Mouse (Mus musculus) heart, postnatal 4 days (tissue): ENCODE results near the gene Bcl9. TPM values are rescaled to one million over a fixed set of nuclear protein-coding genes. Genes with fewer than 3 reads are reported as not detected.

Source experiments
- DNase-seq: peaks from one replicate; pipeline ENCODE4 v3.0.0; 2021
- total RNA-seq, 2 experiments: library from RNA; stranded (reverse); gene quantifications; 2 replicates each; pipeline ENCODE4 v1.2.3; 2021

Gene Bcl9
- total RNA-seq, 2 experiments from 2014 or later: 24.3 to 28.1 TPM

GRCm38 (mm10) chr3:97230631-97231404, 66.9 kb downstream of the Bcl9 start:
- DNase-seq: no peak

- DNase-seq: no peak
These were observed 69.3 kb downstream of the Bcl9 start for GRCm38 (mm10) chr3:97228457-97228856.

- no peak for DNase-seq
These were observed 69.7 kb downstream of the Bcl9 start for GRCm38 (mm10) chr3:97228020-97228419.

- DNase-seq: peak; percentile 96
These were observed 70.3 kb downstream of the Bcl9 start for GRCm38 (mm10) chr3:97227259-97228005.

GRCm38 (mm10) chr3:97226719-97227118, 71.0 kb downstream of the Bcl9 start:
- no peak for DNase-seq

- no peak for DNase-seq
These were observed 72.5 kb downstream of the Bcl9 start for GRCm38 (mm10) chr3:97225231-97225630.

GRCm38 (mm10) chr3:97223261-97223660, 74.5 kb downstream of the Bcl9 start:
- no peak for DNase-seq

- DNase-seq: no peak
These were observed 82.2 kb downstream of the Bcl9 start for GRCm38 (mm10) chr3:97215526-97215925.

GRCm38 (mm10) chr3:97214439-97214838, 83.3 kb downstream of the Bcl9 start:
- DNase-seq: peak; percentile 67

GRCm38 (mm10) chr3:97213871-97214270, 83.8 kb downstream of the Bcl9 start:
- no peak for DNase-seq

- no peak for DNase-seq
These were observed 86.5 kb downstream of the Bcl9 start for GRCm38 (mm10) chr3:97211177-97211576.

GRCm38 (mm10) chr3:97209351-97209750, 88.4 kb downstream of the Bcl9 start:
- no peak for DNase-seq

- no peak for DNase-seq
These were observed 91.2 kb downstream of the Bcl9 start for GRCm38 (mm10) chr3:97206521-97206920.

- no peak for DNase-seq
These were observed 93.8 kb downstream of the Bcl9 start for GRCm38 (mm10) chr3:97203880-97204279.

GRCm38 (mm10) chr3:97201943-97202342, 95.8 kb downstream of the Bcl9 start:
- DNase-seq: peak; percentile 80

GRCm38 (mm10) chr3:97199261-97199660, 98.5 kb downstream of the Bcl9 start:
- DNase-seq: no peak

GRCm38 (mm10) chr3:97196571-97196970, 101.1 kb downstream of the Bcl9 start:
- DNase-seq: no peak

- DNase-seq: peak; percentile 82
These were observed 112.4 kb downstream of the Bcl9 start for GRCm38 (mm10) chr3:97185098-97185860.

GRCm38 (mm10) chr3:97183810-97184209, 113.9 kb downstream of the Bcl9 start:
- DNase-seq: no peak

GRCm38 (mm10) chr3:97180527-97180926, 117.2 kb downstream of the Bcl9 start:
- DNase-seq: no peak

- DNase-seq: no peak
These were observed 118.8 kb downstream of the Bcl9 start for GRCm38 (mm10) chr3:97178885-97179284.

GRCm38 (mm10) chr3:97172632-97173031, 125.1 kb downstream of the Bcl9 start:
- DNase-seq: no peak

- DNase-seq: no peak
These were observed 125.5 kb downstream of the Bcl9 start for GRCm38 (mm10) chr3:97172231-97172630.
